Mouse (Mus musculus) myocyte (in vitro differentiated cells): ENCODE measurements around the gene Abcb8.

Experiments used
- CEBPB ChIP-seq: IDR thresholded peaks from 2 replicates; pipeline ENCODE4 v1.6.1; 2011; ENCODE audit warnings: mild to moderate bottlenecking, moderate library complexity; ENCODE audit not compliant: poor library complexity, insufficient read depth, severe bottlenecking
- E2F4 ChIP-seq: IDR thresholded peaks from one replicate; pipeline ENCODE4 v1.6.1; 2011; ENCODE audit warnings: mild to moderate bottlenecking, control low read depth, moderate library complexity; ENCODE audit not compliant: insufficient read depth
- MAX ChIP-seq: IDR thresholded peaks from one replicate; pipeline ENCODE4 v1.6.1; 2011; ENCODE audit warnings: low read depth, mild to moderate bottlenecking, control low read depth
- MYOD1 ChIP-seq, 3 experiments: IDR thresholded peaks; one replicate each; pipeline ENCODE4 v1.6.1; 2011; ENCODE audit warnings: control low read depth in 2 of 3, low read depth in 2 of 3, mild to moderate bottlenecking in 2 of 3, moderate library complexity in 1 of 3; ENCODE audit not compliant: insufficient read length in 2 of 3, control insufficient read depth in 1 of 3
- MYOG ChIP-seq, 3 experiments: IDR thresholded peaks; one replicate each; pipeline ENCODE4 v1.6.1; 2011; ENCODE audit warnings: control low read depth in 2 of 3, low read depth in 2 of 3, mild to moderate bottlenecking in 2 of 3; ENCODE audit not compliant: insufficient read length in 2 of 3, control insufficient read depth in 1 of 3, insufficient read depth in 1 of 3
- POLR2A ChIP-seq: IDR thresholded peaks from one replicate; pipeline ENCODE4 v1.6.1; 2011; ENCODE audit warnings: low read depth, mild to moderate bottlenecking, control low read depth, moderate library complexity; ENCODE audit not compliant: insufficient read length
- POLR2AphosphoS2 ChIP-seq: IDR thresholded peaks from one replicate; pipeline ENCODE4 v1.6.1; 2011; ENCODE audit warnings: low read depth, control low read depth; ENCODE audit not compliant: insufficient read length
- REST ChIP-seq: IDR thresholded peaks from one replicate; pipeline ENCODE4 v1.6.1; 2011; ENCODE audit warnings: mild to moderate bottlenecking, control low read depth, moderate library complexity; ENCODE audit not compliant: insufficient read depth, insufficient read length
- SRF ChIP-seq: IDR thresholded peaks from one replicate; pipeline ENCODE4 v1.6.1; 2011; ENCODE audit warnings: low read depth; ENCODE audit not compliant: control insufficient read depth, insufficient read length
- TCF12 ChIP-seq: IDR thresholded peaks from one replicate; pipeline ENCODE4 v1.6.1; 2011; ENCODE audit warnings: mild to moderate bottlenecking, control low read depth; ENCODE audit not compliant: poor library complexity, insufficient read depth, severe bottlenecking
- TCF3 ChIP-seq: IDR thresholded peaks from one replicate; pipeline ENCODE4 v1.6.1; 2011; ENCODE audit warnings: low read depth, control low read depth; ENCODE audit not compliant: insufficient read length
- USF1 ChIP-seq: IDR thresholded peaks from one replicate; pipeline ENCODE4 v1.6.1; 2011; ENCODE audit warnings: low read depth, mild to moderate bottlenecking, control low read depth, moderate library complexity

DNA sequence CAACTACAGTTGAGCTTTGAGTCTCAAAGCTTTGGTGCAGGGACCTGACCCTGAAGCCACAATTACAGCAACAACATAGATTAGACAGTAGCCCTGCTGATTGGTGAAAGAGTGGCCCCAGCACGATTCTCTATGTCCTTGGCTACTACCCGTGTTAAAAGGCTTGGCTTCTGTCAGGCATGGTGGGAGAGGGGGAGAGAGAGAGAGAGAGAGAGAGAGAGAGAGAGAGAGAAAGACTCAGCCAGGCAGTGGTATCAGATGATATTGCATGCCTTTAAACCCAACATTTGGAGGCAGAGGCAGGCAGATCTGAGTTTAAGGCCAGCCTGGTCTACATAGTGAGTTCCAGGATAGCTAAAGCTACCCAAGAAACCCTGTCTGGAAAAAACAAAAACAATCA lies 11.5 kb upstream of the Abcb8 start:
- TF ChIP-seq POLR2A (no peak), CEBPB (no peak), MYOG (IDR thresholded peaks at IDR 0.05; ENCODE audit: control insufficient read depth in 1 of 3, insufficient read depth in 1 of 3, insufficient read length in 2 of 3, low read depth in 2 of 3) (no peak), USF1 (no peak), TCF3 (no peak), E2F4 (no peak), MAX (no peak), MYOD1 (IDR thresholded peaks at IDR 0.05; ENCODE audit: control insufficient read depth in 1 of 3, insufficient read length in 2 of 3, low read depth in 2 of 3) (no peak), TCF12 (no peak), SRF (no peak), POLR2AphosphoS2 (no peak), REST (no peak)
